Mouse (Mus musculus): Measurements from ENCODE around the gene Brk1.
A peak's percentile ranks its signal among the peaks of the same experiment; 100 is the strongest.

DNA sequence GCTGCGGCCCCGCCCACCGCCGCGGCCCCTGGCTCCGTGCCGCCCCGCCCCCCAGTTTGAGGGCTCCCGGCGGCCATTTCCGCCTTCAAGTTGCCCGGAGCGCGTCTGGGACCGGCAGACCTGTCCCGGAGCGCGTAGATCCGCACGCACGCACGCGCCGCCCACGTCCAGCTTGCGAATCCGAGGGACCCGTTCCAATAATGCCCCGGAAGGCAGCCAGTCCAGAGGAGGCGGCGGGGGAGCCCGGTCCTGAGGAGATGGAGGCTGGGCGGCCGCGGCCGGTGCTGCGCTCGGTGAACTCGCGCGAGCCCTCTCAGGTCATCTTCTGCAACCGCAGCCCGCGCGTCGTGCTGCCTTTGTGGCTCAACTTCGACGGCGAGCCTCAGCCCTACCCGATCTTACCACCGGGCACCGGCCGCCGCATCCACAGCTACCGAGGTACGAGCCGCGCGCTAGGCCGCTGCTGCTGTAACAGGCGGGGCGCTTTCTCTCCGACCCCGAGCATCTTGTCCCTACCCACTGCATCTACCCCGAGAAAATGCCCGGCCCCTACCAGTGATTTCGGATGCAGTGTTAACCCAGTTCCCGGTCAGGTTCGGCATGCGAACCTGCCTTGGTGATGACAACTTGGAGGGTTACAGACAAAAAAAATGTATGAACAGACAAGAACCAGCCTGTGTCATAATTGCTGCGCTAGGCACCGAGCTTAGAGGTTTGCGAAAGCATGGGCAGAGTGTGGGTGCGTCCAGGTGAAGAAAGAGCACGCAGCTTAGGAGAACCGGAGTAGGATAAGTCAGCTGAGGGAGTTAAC, 19.6 kb downstream of the Brk1 start, which contains the start of gene Vhl:
- TF ChIP-seq EP300 (IDR thresholded peaks at IDR 0.05; ENCODE audit: low read length) (no peak), CTCF (conservative IDR thresholded peaks at IDR 0.05 in 1 of 2, IDR thresholded peaks at IDR 0.05 in 1 of 2; ENCODE audit: low read depth in 2 of 2, low read length in 2 of 2) (no peak), PAX5 (IDR thresholded peaks at IDR 0.05; ENCODE audit: low read length) (no peak), POLR2A (IDR thresholded peaks at IDR 0.05; ENCODE audit: low read depth, low read length) (peak; percentile 83), MAFK (IDR thresholded peaks at IDR 0.05; ENCODE audit: insufficient replicate concordance, low read length) (no peak), GABPA (IDR thresholded peaks at IDR 0.05; ENCODE audit: insufficient replicate concordance, low read depth, low read length) (no peak), MEF2A (IDR thresholded peaks at IDR 0.05; ENCODE audit: borderline replicate concordance, low read depth, low read length) (no peak; the same call in 1 of the 2 replicates), NRF1 (IDR thresholded peaks at IDR 0.05; ENCODE audit: low read depth, low read length) (peak; percentile 68), MAZ (IDR thresholded peaks at IDR 0.05; ENCODE audit: low read depth, low read length) (no peak), JUND (conservative IDR thresholded peaks at IDR 0.05; ENCODE audit: low read depth, low read length) (no peak)
